Mouse (Mus musculus): Measurements from ENCODE around the gene Pacsin2. TPM values are rescaled to one million over a fixed set of nuclear protein-coding genes. Genes with fewer than 3 reads are reported as not detected.

Pacsin2 gene
- polyA plus RNA-seq, 1 experiment from 2014 or later, result 26.9 TPM

- no peaks in the 10 kb centered on the region for H3K9me3 ChIP-seq (ENCODE audit: control insufficient read depth, low read length)
- H3K4me2 ChIP-seq (ENCODE audit: low read length), result no peak overlapping the region
- WGBS, result 67% methylated on average over 15 of the region's 15 CpGs
- H3K9ac ChIP-seq (ENCODE audit: low read depth, low read length), result no peak overlapping the region
- no peak overlapping the region for H3K4me3 ChIP-seq (ENCODE audit: low read length)
- no peaks in the 10 kb centered on the region for H3K36me3 ChIP-seq (ENCODE audit: control insufficient read depth, insufficient read depth, low read length)
- H3K27me3 ChIP-seq (replicated peaks; ENCODE audit: control insufficient read depth, insufficient read depth, low read length), result no peaks in the 10 kb centered on the region
- ATAC-seq, result no peak
- H3K27ac ChIP-seq (ENCODE audit: low read depth, low read length), result peak overlapping the region; percentile 18; the same call in 1 of the 2 replicates
- no peaks in the 10 kb centered on the region for H3K4me1 ChIP-seq (ENCODE audit: control insufficient read depth, insufficient read depth, low read depth, low read length)
Measured at GRCm38 (mm10) chr15:83432231-83433031, 32.0 kb downstream of the Pacsin2 start.

GRCm38 (mm10) chr15:83430986-83431763, 33.2 kb downstream of the Pacsin2 start:
- Histone ChIP-seq H3K36me3 (ENCODE audit: control insufficient read depth, insufficient read depth, low read length) (no peaks in the 10 kb centered on the region), H3K4me1 (ENCODE audit: control insufficient read depth, insufficient read depth, low read depth, low read length) (peaks cover 3% of the 10 kb centered on the region), H3K9ac (ENCODE audit: low read depth, low read length) (no peak overlapping the region), H3K27ac (ENCODE audit: low read depth, low read length) (no peak overlapping the region), H3K27me3 (replicated peaks; ENCODE audit: control insufficient read depth, insufficient read depth, low read length) (no peaks in the 10 kb centered on the region), H3K9me3 (ENCODE audit: control insufficient read depth, low read length) (no peaks in the 10 kb centered on the region), H3K4me2 (ENCODE audit: low read length) (no peak overlapping the region), H3K4me3 (ENCODE audit: low read length) (no peak overlapping the region)
- WGBS, result 92% methylated on average over 14 of the region's 14 CpGs
- ATAC-seq, result no peak

GRCm38 (mm10) chr15:83430419-83430818, 34.0 kb downstream of the Pacsin2 start:
- no peaks in the 10 kb centered on the region for H3K36me3 ChIP-seq (ENCODE audit: control insufficient read depth, insufficient read depth, low read length)
- no peaks in the 10 kb centered on the region for H3K9me3 ChIP-seq (ENCODE audit: control insufficient read depth, low read length)
- WGBS, result 69% methylated on average over 7 of the region's 7 CpGs
- H3K4me2 ChIP-seq (ENCODE audit: low read length), result no peak overlapping the region
- H3K4me1 ChIP-seq (ENCODE audit: control insufficient read depth, insufficient read depth, low read depth, low read length), result peaks cover 9% of the 10 kb centered on the region
- no peak overlapping the region for H3K27ac ChIP-seq (ENCODE audit: low read depth, low read length)
- H3K9ac ChIP-seq (ENCODE audit: low read depth, low read length), result no peak overlapping the region
- H3K27me3 ChIP-seq (replicated peaks; ENCODE audit: control insufficient read depth, insufficient read depth, low read length), result no peaks in the 10 kb centered on the region
- no peak overlapping the region for H3K4me3 ChIP-seq (ENCODE audit: low read length)
- ATAC-seq, result no peak

GRCm38 (mm10) chr15:83428586-83428985, 35.8 kb downstream of the Pacsin2 start:
- H3K9me3 ChIP-seq (ENCODE audit: control insufficient read depth, low read length), result no peaks in the 10 kb centered on the region
- no peaks in the 10 kb centered on the region for H3K27me3 ChIP-seq (replicated peaks; ENCODE audit: control insufficient read depth, insufficient read depth, low read length)
- H3K9ac ChIP-seq (ENCODE audit: low read depth, low read length), result no peak overlapping the region
- H3K4me1 ChIP-seq (ENCODE audit: control insufficient read depth, insufficient read depth, low read depth, low read length), result peaks cover 11% of the 10 kb centered on the region
- no peak overlapping the region for H3K4me2 ChIP-seq (ENCODE audit: low read length)
- H3K36me3 ChIP-seq (ENCODE audit: control insufficient read depth, insufficient read depth, low read length), result no peaks in the 10 kb centered on the region
- no peak overlapping the region for H3K27ac ChIP-seq (ENCODE audit: low read depth, low read length)
- 100% methylated on average over 1 of the region's 1 CpGs for WGBS
- H3K4me3 ChIP-seq (ENCODE audit: low read length), result no peak overlapping the region
- ATAC-seq, result no peak

GRCm38 (mm10) chr15:83427294-83428163, 36.9 kb downstream of the Pacsin2 start:
- Histone ChIP-seq H3K27ac (ENCODE audit: low read depth, low read length) (no peak overlapping the region), H3K9ac (ENCODE audit: low read depth, low read length) (no peak overlapping the region), H3K27me3 (replicated peaks; ENCODE audit: control insufficient read depth, insufficient read depth, low read length) (no peaks in the 10 kb centered on the region), H3K4me2 (ENCODE audit: low read length) (no peak overlapping the region), H3K4me3 (ENCODE audit: low read length) (no peak overlapping the region), H3K9me3 (ENCODE audit: control insufficient read depth, low read length) (no peaks in the 10 kb centered on the region), H3K4me1 (ENCODE audit: control insufficient read depth, insufficient read depth, low read depth, low read length) (peaks cover 11% of the 10 kb centered on the region), H3K36me3 (ENCODE audit: control insufficient read depth, insufficient read depth, low read length) (no peaks in the 10 kb centered on the region)
- ATAC-seq, result no peak
- WGBS, result 83% methylated on average over 8 of the region's 9 CpGs

GRCm38 (mm10) chr15:83425794-83426193, 38.6 kb downstream of the Pacsin2 start:
- Histone ChIP-seq H3K4me2 (ENCODE audit: low read length) (no peak overlapping the region), H3K9ac (ENCODE audit: low read depth, low read length) (no peak overlapping the region), H3K27me3 (replicated peaks; ENCODE audit: control insufficient read depth, insufficient read depth, low read length) (no peaks in the 10 kb centered on the region), H3K27ac (ENCODE audit: low read depth, low read length) (peak overlapping the region; percentile 26; the same call in 1 of the 2 replicates), H3K4me1 (ENCODE audit: control insufficient read depth, insufficient read depth, low read depth, low read length) (peaks cover 11% of the 10 kb centered on the region), H3K36me3 (ENCODE audit: control insufficient read depth, insufficient read depth, low read length) (no peaks in the 10 kb centered on the region), H3K9me3 (ENCODE audit: control insufficient read depth, low read length) (no peaks in the 10 kb centered on the region), H3K4me3 (ENCODE audit: low read length) (no peak overlapping the region)
- ATAC-seq, result no peak
- 33% methylated on average over 5 of the region's 5 CpGs for WGBS

GRCm38 (mm10) chr15:83425277-83425676, 39.1 kb downstream of the Pacsin2 start:
- ATAC-seq, result no peak
- Histone ChIP-seq H3K4me3 (ENCODE audit: low read length) (no peak overlapping the region), H3K4me1 (ENCODE audit: control insufficient read depth, insufficient read depth, low read depth, low read length) (peaks cover 11% of the 10 kb centered on the region), H3K27me3 (replicated peaks; ENCODE audit: control insufficient read depth, insufficient read depth, low read length) (no peaks in the 10 kb centered on the region), H3K4me2 (ENCODE audit: low read length) (no peak overlapping the region), H3K36me3 (ENCODE audit: control insufficient read depth, insufficient read depth, low read length) (no peaks in the 10 kb centered on the region), H3K27ac (ENCODE audit: low read depth, low read length) (no peak overlapping the region), H3K9me3 (ENCODE audit: control insufficient read depth, low read length) (no peaks in the 10 kb centered on the region), H3K9ac (ENCODE audit: low read depth, low read length) (no peak overlapping the region)
- 62% methylated on average over 4 of the region's 4 CpGs for WGBS

- Histone ChIP-seq H3K27ac (ENCODE audit: low read depth, low read length) (no peak overlapping the region), H3K36me3 (ENCODE audit: control insufficient read depth, insufficient read depth, low read length) (no peaks in the 10 kb centered on the region)
- 82% methylated on average over 5 of the region's 5 CpGs for WGBS
Measured at GRCm38 (mm10) chr15:83423589-83424384, 40.6 kb downstream of the Pacsin2 start.

More at GRCm38 (mm10) chr15:83423589-83424384, 40.6 kb downstream of the Pacsin2 start:
- no peaks in the 10 kb centered on the region for H3K27me3 ChIP-seq (replicated peaks; ENCODE audit: control insufficient read depth, insufficient read depth, low read length)
- peaks cover 12% of the 10 kb centered on the region for H3K4me1 ChIP-seq (ENCODE audit: control insufficient read depth, insufficient read depth, low read depth, low read length)
- H3K9me3 ChIP-seq (ENCODE audit: control insufficient read depth, low read length), result no peaks in the 10 kb centered on the region
- no peak overlapping the region for H3K4me2 ChIP-seq (ENCODE audit: low read length)
- ATAC-seq, result no peak
- no peak overlapping the region for H3K9ac ChIP-seq (ENCODE audit: low read depth, low read length)
- H3K4me3 ChIP-seq (ENCODE audit: low read length), result no peak overlapping the region
